Mouse (Mus musculus) bone marrow, adult 2 months (tissue): ENCODE measurements around the gene Cdc42bpg.

ENCODE experiments used
- CTCF ChIP-seq: fragments of 200-500 bp; IDR thresholded peaks from 2 replicates; pipeline ENCODE4 v1.5.1; 2011; ENCODE audit warnings: low read length, control low read depth; ENCODE audit not compliant: control insufficient read depth, insufficient read depth
- POLR2A ChIP-seq: fragments of 200-500 bp; IDR thresholded peaks from 2 replicates; pipeline ENCODE4 v1.6.1; 2011; ENCODE audit warnings: low read depth, mild to moderate bottlenecking, control low read depth, low read length, borderline replicate concordance; ENCODE audit not compliant: control insufficient read depth

DNA sequence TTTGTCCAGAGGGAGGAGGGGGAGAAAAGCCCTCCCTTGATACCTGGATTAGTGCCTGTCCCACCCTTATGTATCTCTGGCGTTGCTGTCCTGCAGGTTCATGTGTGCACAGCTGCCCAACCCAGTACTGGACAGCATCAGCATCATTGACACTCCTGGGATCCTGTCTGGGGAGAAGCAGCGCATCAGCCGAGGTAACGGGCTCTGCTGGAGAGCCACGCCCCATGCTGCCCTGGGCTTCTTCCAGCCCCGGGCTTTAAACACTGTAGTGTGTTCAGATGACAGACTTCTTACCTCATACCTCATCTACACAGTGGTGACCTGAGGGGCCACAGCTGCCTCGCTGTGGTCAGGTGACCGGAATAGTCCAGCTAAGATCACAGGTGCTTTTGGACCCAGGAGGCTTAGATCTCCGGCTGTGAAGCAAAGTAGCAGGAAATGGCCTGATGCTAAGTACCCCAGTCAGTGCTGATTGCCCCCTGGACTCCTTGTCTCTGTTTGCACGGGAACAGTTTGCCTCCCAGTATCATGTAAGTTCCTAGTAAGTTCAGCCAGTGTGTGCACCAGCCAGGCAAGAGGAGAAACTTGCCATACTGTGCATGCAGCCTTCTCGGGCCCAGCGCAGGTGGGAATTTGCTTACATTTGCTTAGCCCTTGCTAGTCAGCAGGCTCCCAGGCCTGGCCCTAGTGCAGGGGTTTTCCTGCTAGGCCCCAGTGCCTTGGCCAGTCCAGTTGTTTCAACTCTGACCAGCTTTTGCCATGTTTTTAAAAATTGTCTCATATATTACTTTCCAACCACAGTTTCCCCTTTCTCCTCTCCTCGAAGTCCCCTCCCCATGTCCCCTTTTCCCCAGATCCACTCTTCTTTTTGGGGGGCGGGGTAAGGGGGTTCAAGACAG, 24.9 kb upstream of the Cdc42bpg start:
- TF ChIP-seq POLR2A = no peak
- TF ChIP-seq CTCF = no peak
